Mouse (Mus musculus) stomach, adult 2 months (tissue): Measurements from ENCODE around the gene Gm10577. TPM values are rescaled to one million over a fixed set of nuclear protein-coding genes. Genes with fewer than 3 reads are reported as not detected.

Experiments
- polyA plus RNA-seq: library from polyadenylated mRNA; depleted of rRNA; stranded (reverse); fragments of >200 nt; gene quantifications from 2 replicates; pipeline ENCODE4 v1.2.3, GENCODE M21; 2012; rRNA removed

Gene Gm10577
- not detected in 2 replicates for polyA plus RNA-seq

GRCm38 (mm10) chr4:101020596-101020995 is at the start of gene Gm10577:
Gm10577 (minus strand) TSS chr4:101020696.

GRCm38 (mm10) chr4:101068786-101069153 is 48.3 kb upstream of the Gm10577 start, which contains the start of gene Raver2:
Raver2 (plus strand) TSS chr4:101068983.

Other genes with a start within 250 kb of the Gm10577 start
- gene Cachd1, start 244.0 kb downstream of the Gm10577 start, polyA plus RNA-seq, result 18.6 and 20.5 TPM in 2 replicates
- 1.0 and 1.2 TPM in 2 replicates for gene Raver2, start 48.3 kb upstream of the Gm10577 start, polyA plus RNA-seq
- gene Jak1, start 244.6 kb upstream of the Gm10577 start, polyA plus RNA-seq, result 10.3 and 11.7 TPM in 2 replicates